Mouse (Mus musculus) erythroblast, embryonic 14.5 days (primary cell): Measurements from ENCODE around the gene Npepps.

Source experiments
- GATA1 ChIP-seq: IDR thresholded peaks from 2 replicates; pipeline ENCODE4 v1.6.1; 2012; ENCODE audit warnings: low read length, inconsistent platforms, mixed read lengths
- TAL1 ChIP-seq: IDR thresholded peaks from 3 replicates; pipeline ENCODE4 v1.6.1; 2012; ENCODE audit warnings: low read length, inconsistent platforms, mixed read lengths

DNA sequence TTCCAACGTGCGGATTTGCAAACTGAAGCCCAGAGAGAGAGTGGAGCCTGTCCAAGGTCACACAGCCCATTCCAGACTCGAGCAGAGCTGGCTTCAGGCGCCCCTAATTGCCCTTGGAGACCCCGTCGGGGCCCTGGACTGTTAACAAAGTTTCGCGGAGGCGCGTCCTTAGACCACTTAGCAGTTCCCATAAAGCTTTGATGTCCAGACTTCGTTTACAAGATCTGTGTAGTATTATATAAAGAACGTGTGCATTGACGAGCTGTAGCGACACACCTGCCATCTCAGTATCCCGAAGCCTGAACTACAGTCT is 91.8 kb downstream of the Npepps start:
- TF ChIP-seq TAL1 = no peak
- no peak for TF ChIP-seq GATA1
